Mouse (Mus musculus): ENCODE results near the gene Aasdh.
A peak's percentile ranks its signal among the peaks of the same experiment; 100 is the strongest.

Gene Aasdh

DNA sequence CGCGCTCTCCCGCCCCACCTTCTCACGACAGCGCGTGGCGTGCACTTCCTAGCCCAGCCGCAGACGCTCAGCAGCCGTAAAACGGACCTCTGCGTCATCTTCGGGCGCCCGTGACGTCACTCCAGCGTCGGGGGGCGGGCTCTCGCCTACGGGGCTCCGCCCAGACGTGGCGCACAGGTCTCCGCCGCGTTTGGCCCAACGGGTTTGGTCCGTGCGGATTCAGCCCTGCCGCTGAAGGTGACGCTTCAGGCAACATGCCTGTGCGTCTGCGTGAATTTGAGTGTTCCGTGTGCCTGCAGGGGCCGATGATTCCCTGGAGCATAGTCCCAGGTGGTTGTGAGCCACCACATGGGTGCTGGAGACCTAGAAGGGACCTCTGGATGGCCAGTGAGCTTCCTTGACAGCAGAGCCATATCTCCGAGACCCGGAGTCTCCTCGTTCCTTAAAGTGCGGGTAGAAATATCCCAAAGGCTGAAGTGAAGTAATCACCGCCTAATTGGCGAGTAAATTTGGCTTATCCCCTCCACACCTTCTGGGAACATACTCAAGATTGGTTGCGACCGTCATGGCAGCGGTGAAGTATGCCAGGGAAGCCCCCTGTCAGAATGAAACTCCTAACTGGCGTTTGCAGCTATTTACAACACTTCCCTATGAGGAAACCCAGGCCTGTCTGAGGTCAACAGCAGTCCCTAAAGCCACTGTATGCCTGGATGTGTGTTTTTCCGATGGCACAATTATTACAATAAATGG is at the start of gene Aasdh:
Aasdh (minus strand) TSS at position 110 of the 750 bp plus-strand sequence.
- H3K9me3 ChIP-seq (ENCODE audit: low read length) = no peaks in the 10 kb centered on the region
- H3K27me3 ChIP-seq (ENCODE audit: insufficient read depth, low read length) = no peaks in the 10 kb centered on the region
- H3K36me3 ChIP-seq (ENCODE audit: insufficient read depth, low read length) = peaks cover 21% of the 10 kb centered on the region
- H3K4me1 ChIP-seq (replicated peaks; ENCODE audit: low read depth, low read length) = peaks cover 52% of the 10 kb centered on the region
- H3K4me3 ChIP-seq (replicated peaks; ENCODE audit: low read length) = peak within 1 kb of the TSS; percentile 95
- TF ChIP-seq POU5F1 (IDR thresholded peaks at IDR 0.05; ENCODE audit: borderline replicate concordance, low read length) = no peak
- no peak for TF ChIP-seq NANOG (IDR thresholded peaks at IDR 0.05; ENCODE audit: borderline replicate concordance, low read length)
- no peak for TF ChIP-seq CTCF (conservative IDR thresholded peaks at IDR 0.05; ENCODE audit: low read length)

DNA sequence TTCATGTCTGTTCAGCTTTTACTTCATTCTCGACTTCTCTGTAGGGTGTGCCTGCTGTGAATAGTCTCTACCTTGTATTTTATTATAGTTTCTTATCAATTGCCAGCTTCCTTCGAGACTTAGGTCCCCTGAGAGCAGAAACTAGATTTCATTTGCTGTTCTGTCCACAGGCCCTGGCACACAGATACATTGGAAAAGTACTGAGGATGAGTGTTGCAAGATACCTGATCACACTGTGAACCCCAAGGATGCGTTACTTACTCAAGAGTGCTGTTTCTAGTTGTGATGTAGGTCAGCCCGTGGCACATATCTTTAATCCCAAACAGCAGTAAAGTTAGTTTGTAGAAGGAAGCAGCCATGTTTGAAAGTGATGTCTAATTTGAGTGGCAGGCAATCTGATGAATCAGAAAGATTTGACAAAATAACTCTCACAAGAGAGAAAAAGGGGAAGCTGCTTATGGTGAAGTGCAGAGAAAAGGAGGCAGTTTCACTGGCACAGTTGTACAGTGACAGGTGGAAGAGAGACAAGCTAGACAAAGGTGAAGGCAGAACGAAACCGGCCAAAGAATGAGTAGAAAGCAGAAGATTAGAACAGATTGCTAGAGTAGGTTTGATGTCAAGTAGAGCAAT is 49.1 kb upstream of the Aasdh start:
- H3K4me3 ChIP-seq (replicated peaks; ENCODE audit: low read length) = peak overlapping the region; percentile 98
- H3K36me3 ChIP-seq (ENCODE audit: insufficient read depth, low read length) = peaks cover 72% of the 10 kb centered on the region
- no peaks in the 10 kb centered on the region for H3K27me3 ChIP-seq (ENCODE audit: insufficient read depth, low read length)
- no peaks in the 10 kb centered on the region for H3K9me3 ChIP-seq (ENCODE audit: low read length)
- TF ChIP-seq POU5F1 (IDR thresholded peaks at IDR 0.05; ENCODE audit: borderline replicate concordance, low read length) = no peak
- no peak for TF ChIP-seq CTCF (conservative IDR thresholded peaks at IDR 0.05; ENCODE audit: low read length)
- no peak for TF ChIP-seq NANOG (IDR thresholded peaks at IDR 0.05; ENCODE audit: borderline replicate concordance, low read length)
- H3K4me1 ChIP-seq (replicated peaks; ENCODE audit: low read depth, low read length) = peaks cover 76% of the 10 kb centered on the region

GRCm38 (mm10) chr5:76953794-76954193 is 48.5 kb upstream of the Aasdh start:
- peaks cover 78% of the 10 kb centered on the region for H3K4me1 ChIP-seq (replicated peaks; ENCODE audit: low read depth, low read length)
- H3K36me3 ChIP-seq (ENCODE audit: insufficient read depth, low read length) = peaks cover 73% of the 10 kb centered on the region
- no peaks in the 10 kb centered on the region for H3K27me3 ChIP-seq (ENCODE audit: insufficient read depth, low read length)
- peak overlapping the region; percentile 98 for H3K4me3 ChIP-seq (replicated peaks; ENCODE audit: low read length)
- no peaks in the 10 kb centered on the region for H3K9me3 ChIP-seq (ENCODE audit: low read length)
- TF ChIP-seq NANOG (IDR thresholded peaks at IDR 0.05; ENCODE audit: borderline replicate concordance, low read length) (no peak), POU5F1 (IDR thresholded peaks at IDR 0.05; ENCODE audit: borderline replicate concordance, low read length) (no peak), CTCF (conservative IDR thresholded peaks at IDR 0.05; ENCODE audit: low read length) (no peak)

DNA sequence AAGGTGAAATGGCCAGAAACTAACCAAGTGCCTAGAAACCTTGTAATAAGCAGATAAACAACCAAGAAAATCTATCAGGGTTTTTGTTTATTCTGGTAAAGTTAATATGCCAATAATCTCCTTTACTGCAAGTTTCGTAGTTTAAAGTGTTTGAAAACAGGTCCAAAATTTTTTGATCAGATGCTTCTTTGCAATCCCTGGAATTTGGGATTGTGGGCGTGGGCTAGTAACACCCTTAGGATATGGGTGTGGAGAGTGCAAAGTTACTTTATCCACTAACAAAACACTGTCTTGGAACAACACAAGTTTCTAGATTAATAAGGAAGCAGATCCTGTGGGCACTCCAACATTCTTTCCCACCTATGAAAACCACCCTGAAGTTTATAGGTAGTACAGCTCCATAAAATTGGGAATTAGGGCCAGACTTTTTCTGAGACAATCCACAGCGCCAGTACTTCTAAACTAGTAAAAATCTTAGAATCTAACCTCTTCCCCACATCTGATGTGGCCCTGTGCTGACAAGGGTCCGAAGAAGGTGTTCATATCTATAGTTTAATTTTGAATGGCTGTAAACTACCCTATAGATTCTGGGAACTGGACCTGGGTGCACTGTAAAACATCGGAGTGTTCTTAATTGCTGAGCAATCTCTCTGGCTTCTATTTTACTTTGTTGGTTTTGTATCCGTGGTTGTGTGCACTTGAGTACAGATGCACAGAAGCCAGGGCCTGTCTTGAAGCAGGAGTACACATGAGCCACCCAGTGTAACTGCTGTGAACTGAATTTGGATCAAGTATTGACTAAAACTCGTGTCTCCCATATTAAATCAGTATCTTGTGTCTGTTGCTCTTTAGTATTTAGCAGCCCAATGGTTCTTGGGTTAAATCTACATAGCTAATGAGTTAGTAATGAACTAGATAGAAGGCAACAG is 47.1 kb upstream of the Aasdh start:
- TF ChIP-seq NANOG (IDR thresholded peaks at IDR 0.05; ENCODE audit: borderline replicate concordance, low read length) (no peak), CTCF (conservative IDR thresholded peaks at IDR 0.05; ENCODE audit: low read length) (no peak)
- H3K27me3 ChIP-seq (ENCODE audit: insufficient read depth, low read length) = no peaks in the 10 kb centered on the region

GRCm38 (mm10) chr5:76951106-76952027 is 46.1 kb upstream of the Aasdh start, which contains the start of the genes Paics and Ppat:
Paics (plus strand) TSS chr5:76951307.
Ppat (minus strand) TSS chr5:76951578.
- peak within 1 kb of the TSS; percentile 98 for H3K4me3 ChIP-seq (replicated peaks; ENCODE audit: low read length)
- H3K4me1 ChIP-seq (replicated peaks; ENCODE audit: low read depth, low read length) = peaks cover 78% of the 10 kb centered on the region
- no peaks in the 10 kb centered on the region for H3K27me3 ChIP-seq (ENCODE audit: insufficient read depth, low read length)
- peaks cover 73% of the 10 kb centered on the region for H3K36me3 ChIP-seq (ENCODE audit: insufficient read depth, low read length)
- TF ChIP-seq POU5F1 (IDR thresholded peaks at IDR 0.05; ENCODE audit: borderline replicate concordance, low read length) = no peak
- TF ChIP-seq NANOG (IDR thresholded peaks at IDR 0.05; ENCODE audit: borderline replicate concordance, low read length) = no peak
- TF ChIP-seq CTCF (conservative IDR thresholded peaks at IDR 0.05; ENCODE audit: low read length) = no peak
- no peaks in the 10 kb centered on the region for H3K9me3 ChIP-seq (ENCODE audit: low read length)

More for the DNA sequence above, 47.1 kb upstream of the Aasdh start:
- Histone ChIP-seq H3K4me3 (replicated peaks; ENCODE audit: low read length) (peak overlapping the region; percentile 98), H3K36me3 (ENCODE audit: insufficient read depth, low read length) (peaks cover 73% of the 10 kb centered on the region), H3K9me3 (ENCODE audit: low read length) (no peaks in the 10 kb centered on the region), H3K4me1 (replicated peaks; ENCODE audit: low read depth, low read length) (peaks cover 78% of the 10 kb centered on the region)

- Histone ChIP-seq H3K36me3 (ENCODE audit: insufficient read depth, low read length) (peaks cover 72% of the 10 kb centered on the region), H3K27me3 (ENCODE audit: insufficient read depth, low read length) (no peaks in the 10 kb centered on the region), H3K4me3 (replicated peaks; ENCODE audit: low read length) (peak overlapping the region; percentile 98), H3K9me3 (ENCODE audit: low read length) (no peaks in the 10 kb centered on the region), H3K4me1 (replicated peaks; ENCODE audit: low read depth, low read length) (peaks cover 78% of the 10 kb centered on the region)
- TF ChIP-seq POU5F1 (IDR thresholded peaks at IDR 0.05; ENCODE audit: borderline replicate concordance, low read length) = no peak
- no peak for TF ChIP-seq NANOG (IDR thresholded peaks at IDR 0.05; ENCODE audit: borderline replicate concordance, low read length)
- no peak for TF ChIP-seq CTCF (conservative IDR thresholded peaks at IDR 0.05; ENCODE audit: low read length)
Observed at GRCm38 (mm10) chr5:76950343-76951105, 45.2 kb upstream of the Aasdh start.

GRCm38 (mm10) chr5:76947758-76948157 is 42.4 kb upstream of the Aasdh start:
- H3K4me1 ChIP-seq (replicated peaks; ENCODE audit: low read depth, low read length) = peaks cover 70% of the 10 kb centered on the region
- TF ChIP-seq CTCF (conservative IDR thresholded peaks at IDR 0.05; ENCODE audit: low read length) = no peak
- TF ChIP-seq POU5F1 (IDR thresholded peaks at IDR 0.05; ENCODE audit: borderline replicate concordance, low read length) = no peak
- TF ChIP-seq NANOG (IDR thresholded peaks at IDR 0.05; ENCODE audit: borderline replicate concordance, low read length) = no peak
- no peaks in the 10 kb centered on the region for H3K27me3 ChIP-seq (ENCODE audit: insufficient read depth, low read length)
- H3K9me3 ChIP-seq (ENCODE audit: low read length) = no peaks in the 10 kb centered on the region
- H3K4me3 ChIP-seq (replicated peaks; ENCODE audit: low read length) = peak overlapping the region; percentile 45
- H3K36me3 ChIP-seq (ENCODE audit: insufficient read depth, low read length) = peaks cover 57% of the 10 kb centered on the region

Data from E14TG2a.4 (cell line).